Mouse (Mus musculus) right cerebral cortex, postnatal 10 days (tissue): ENCODE measurements around the gene Ppp5c.
"Not testable (repeated sequence)": the region's sequence is repeated elsewhere in the genome, so short reads cannot be mapped to it uniquely, and the experiment has no call there.

Experiments
- DNase-seq, 2 experiments: peaks; one replicate each; pipeline ENCODE4 v3.0.0; 2021; ENCODE audit warnings: low spot score in 2 of 2

Gene Ppp5c

GRCm38 (mm10) chr7:17027588-17028343 is at the start of gene Ppp5c:
TSS of gene Ppp5c (minus strand) at chr7:17027924.
- peak; percentile 96 for DNase-seq

- no peak for DNase-seq
These were observed 48.8 kb upstream of the Ppp5c start for GRCm38 (mm10) chr7:17076542-17076941.

- DNase-seq: peak; percentile 71 to 78
These were observed 46.3 kb upstream of the Ppp5c start, which contains the start of gene Psg16 for GRCm38 (mm10) chr7:17073904-17074615. TSS of gene Psg16 (plus strand) at chr7:17074040.

GRCm38 (mm10) chr7:17073513-17073903 is 45.8 kb upstream of the Ppp5c start:
- no peak for DNase-seq

GRCm38 (mm10) chr7:17067651-17068050 is 39.9 kb upstream of the Ppp5c start:
- DNase-seq: not testable (repeated sequence)

GRCm38 (mm10) chr7:17067000-17067399 is 39.3 kb upstream of the Ppp5c start:
- no peak for DNase-seq

GRCm38 (mm10) chr7:17066412-17066811 is 38.7 kb upstream of the Ppp5c start:
- DNase-seq: peak; percentile 87 to 92

GRCm38 (mm10) chr7:17065620-17066019 is 37.9 kb upstream of the Ppp5c start:
- DNase-seq: peak in 1 of 2 experiments; percentile 25

GRCm38 (mm10) chr7:17062845-17063244 is 35.1 kb upstream of the Ppp5c start:
- peak in 1 of 2 experiments; percentile 25 for DNase-seq

GRCm38 (mm10) chr7:17062389-17062788 is 34.7 kb upstream of the Ppp5c start, which contains the start of gene Hif3a:
TSS of gene Hif3a (minus strand) at chr7:17062427.
- DNase-seq: peak; percentile 89 to 90

GRCm38 (mm10) chr7:17060782-17061605 is 33.3 kb upstream of the Ppp5c start:
- peak; percentile 57 to 68 for DNase-seq

- DNase-seq: peak; percentile 93 to 94
These were observed 32.5 kb upstream of the Ppp5c start for GRCm38 (mm10) chr7:17060031-17060781.

GRCm38 (mm10) chr7:17059463-17059844 is 31.7 kb upstream of the Ppp5c start:
- peak; percentile 16 to 28 for DNase-seq

GRCm38 (mm10) chr7:17058816-17059462 is 31.2 kb upstream of the Ppp5c start:
- DNase-seq: peak; percentile 62 to 65

- peak; percentile 87 for DNase-seq
These were observed 30.5 kb upstream of the Ppp5c start for GRCm38 (mm10) chr7:17058071-17058689.

- DNase-seq: peak; percentile 69 to 75
These were observed 29.1 kb upstream of the Ppp5c start for GRCm38 (mm10) chr7:17056601-17057523.

GRCm38 (mm10) chr7:17056081-17056581 is 28.4 kb upstream of the Ppp5c start:
- peak; percentile 92 to 93 for DNase-seq

- peak; percentile 35 to 42 for DNase-seq
These were observed 27.7 kb upstream of the Ppp5c start for GRCm38 (mm10) chr7:17055287-17055946.
